Mouse (Mus musculus): ENCODE results near the gene Ttc7b.

DNA sequence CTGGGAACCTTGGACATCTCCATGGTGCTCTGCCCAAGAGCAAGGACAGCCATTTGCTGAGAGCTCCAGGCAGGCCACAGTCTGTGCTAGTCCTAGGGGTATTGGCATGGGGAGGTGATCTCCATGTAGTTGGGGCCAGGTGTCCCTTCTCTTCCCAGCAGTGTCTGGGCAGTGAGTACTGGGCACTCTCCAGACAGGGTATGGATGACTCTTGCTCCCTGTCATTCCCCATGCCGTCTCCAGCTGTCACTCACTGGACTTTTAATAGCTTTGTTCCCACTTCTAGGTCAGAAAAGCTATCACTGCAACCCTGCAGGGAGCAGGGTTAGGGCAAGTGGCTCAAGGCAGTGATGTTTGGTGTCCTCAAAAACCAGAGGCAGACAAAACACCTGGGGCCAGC, 214.3 kb downstream of the Ttc7b start:
- no peak for TF ChIP-seq CTCF (IDR thresholded peaks at IDR 0.05; ENCODE audit: borderline replicate concordance, insufficient read depth, low read depth, low read length)
- TF ChIP-seq POLR2A (IDR thresholded peaks at IDR 0.05; ENCODE audit: borderline replicate concordance, insufficient read depth, low read length) = no peak

All from cerebellum, adult 2 months (tissue).